Mouse (Mus musculus): ENCODE data around the gene Fgd3.

Gene Fgd3

DNA sequence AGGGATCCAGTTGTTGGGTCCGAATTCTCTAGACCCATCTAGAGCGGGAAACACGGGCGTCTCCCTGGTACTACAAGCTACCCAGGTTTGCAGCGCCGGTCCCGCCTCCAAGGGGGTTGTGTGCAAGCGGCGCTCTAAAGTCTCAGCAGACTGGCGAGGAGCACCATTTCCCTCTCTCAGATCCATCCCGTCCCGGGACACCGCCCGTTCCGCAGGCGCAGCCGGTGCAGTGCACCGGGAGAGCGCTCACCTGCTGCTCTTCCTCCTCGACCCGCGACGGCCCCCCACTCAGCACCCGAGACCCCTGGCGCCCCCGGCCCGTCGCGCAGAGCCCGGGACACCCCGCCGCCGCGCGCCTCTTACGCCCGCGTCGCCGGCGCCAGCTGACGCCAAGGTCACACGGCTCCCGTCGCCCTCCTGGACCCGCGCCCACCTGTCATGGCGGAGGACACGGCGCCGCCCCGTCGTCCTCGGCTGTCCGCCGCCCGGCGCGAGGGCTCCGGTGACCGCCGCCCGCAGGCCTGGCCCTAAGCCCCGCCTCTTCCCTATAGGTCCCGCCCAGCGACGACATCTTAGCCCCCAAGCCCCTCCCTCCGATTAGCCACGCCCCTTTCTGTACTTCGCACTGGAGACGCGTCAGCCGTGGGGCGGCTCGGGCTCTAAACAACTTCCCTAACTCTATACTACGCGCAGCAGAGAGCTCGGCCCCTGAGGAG lies 104.4 kb downstream of the Fgd3 start, which contains the start of gene Card19:
TSS of gene Card19 (minus strand) at position 534 of the 716 bp plus-strand sequence.
- peak; percentile 95 for DNase-seq (ENCODE audit: low read depth, low spot score)

DNA sequence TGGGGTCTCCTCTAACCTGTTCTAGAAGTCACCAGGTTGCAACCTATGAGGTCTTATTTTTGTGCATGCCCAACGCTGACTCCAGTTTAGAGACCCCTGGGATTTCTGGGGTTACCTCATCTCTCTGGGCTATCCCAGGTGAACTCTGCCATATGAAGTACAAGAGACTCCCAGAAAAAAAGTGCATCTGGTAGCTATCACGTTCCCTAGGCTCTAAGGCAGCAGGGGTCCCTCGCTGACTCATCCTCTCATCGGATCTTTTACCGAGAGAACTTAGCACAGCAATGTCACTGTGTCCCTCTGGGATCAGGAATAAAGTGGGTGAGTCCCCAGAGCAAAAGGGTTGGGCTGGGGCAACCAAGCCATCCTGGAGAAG lies 105.0 kb downstream of the Fgd3 start:
- no peak for DNase-seq (ENCODE audit: low read depth, low spot score)

DNA sequence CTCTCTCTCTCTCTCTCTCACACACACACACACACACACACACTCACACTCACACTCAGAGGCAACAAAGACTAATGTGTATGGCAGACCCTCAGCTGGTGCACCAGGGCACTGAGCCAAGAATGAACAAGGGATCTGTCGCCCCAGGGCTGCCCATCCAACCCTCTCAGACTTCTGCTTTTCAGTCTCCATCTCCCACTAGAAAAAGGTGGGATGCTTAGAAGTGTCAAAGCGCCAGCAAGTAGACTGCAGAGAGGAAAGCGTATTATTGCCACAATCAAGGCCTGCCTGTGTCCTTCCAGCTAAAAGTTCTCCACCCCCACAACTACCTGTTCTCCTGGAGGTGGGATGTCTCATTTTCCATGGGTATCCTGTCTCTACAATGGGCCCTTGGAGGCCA lies 105.7 kb downstream of the Fgd3 start:
- no peak for DNase-seq (ENCODE audit: low read depth, low spot score)

DNA sequence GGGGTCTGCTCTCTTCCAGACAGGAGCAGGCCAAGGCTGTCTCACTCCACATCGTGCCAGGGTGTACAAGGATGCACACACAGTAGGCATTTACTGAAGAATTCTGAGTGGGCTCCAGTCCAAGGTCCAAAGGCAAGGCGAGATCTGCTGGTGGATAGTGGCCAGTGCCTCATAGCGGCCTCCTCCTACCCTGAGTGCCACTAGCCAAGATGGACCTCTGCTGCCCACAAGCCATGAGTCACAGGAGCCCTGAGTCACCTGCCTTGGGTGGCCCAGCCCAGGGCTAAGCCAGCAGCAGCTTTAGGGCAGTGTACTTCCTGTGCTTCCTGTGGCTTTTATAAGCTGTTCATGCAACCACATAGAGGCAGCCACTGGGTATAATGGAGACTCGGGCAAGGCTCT lies 106.6 kb downstream of the Fgd3 start:
- DNase-seq (ENCODE audit: low read depth, low spot score) = peak; percentile 69

DNA sequence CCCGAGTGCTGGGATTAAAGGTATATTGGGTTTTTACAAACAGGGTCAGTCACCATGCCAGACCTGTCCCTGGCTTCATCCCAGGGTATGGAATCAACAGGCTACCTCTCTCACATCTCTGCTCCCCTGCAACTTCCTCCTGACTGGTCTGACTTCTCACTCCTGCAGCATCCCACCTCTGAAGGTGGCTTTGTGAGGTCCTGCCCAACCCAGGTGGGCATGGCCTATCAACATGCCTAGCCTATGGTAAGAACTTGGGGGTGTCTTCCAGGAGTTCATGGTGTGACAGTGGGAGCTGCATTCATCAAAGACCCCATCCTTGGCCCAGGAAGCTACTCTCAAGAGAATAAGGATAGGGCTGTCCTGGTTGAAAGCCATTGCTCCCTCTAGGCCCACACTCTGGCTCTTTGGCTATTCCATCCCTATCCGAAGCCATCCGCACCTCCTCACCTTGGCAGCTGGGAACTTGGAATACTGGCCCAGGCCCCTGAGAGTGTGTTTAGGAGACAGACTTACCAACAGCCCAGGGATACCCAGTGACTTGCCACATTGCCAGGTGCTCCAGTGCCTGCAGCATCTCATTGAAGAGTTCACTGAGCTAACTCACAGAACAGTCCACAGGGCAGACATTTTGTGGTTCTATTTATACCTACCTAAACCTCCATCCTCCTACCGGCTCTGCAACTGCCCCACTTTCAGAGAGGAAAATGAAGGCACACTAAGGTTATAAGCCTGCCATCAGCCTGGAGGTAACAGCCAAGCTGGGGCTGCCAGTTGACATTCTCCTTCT lies 107.2 kb downstream of the Fgd3 start:
- no peak for DNase-seq (ENCODE audit: low read depth, low spot score)
